Mouse (Mus musculus): ENCODE results near the gene Hhat. TPM values are rescaled to one million over a fixed set of nuclear protein-coding genes. Genes with fewer than 3 reads are reported as not detected.

Hhat gene
- polyA plus RNA-seq, 1 experiment from 2014 or later: 9.2 TPM

DNA sequence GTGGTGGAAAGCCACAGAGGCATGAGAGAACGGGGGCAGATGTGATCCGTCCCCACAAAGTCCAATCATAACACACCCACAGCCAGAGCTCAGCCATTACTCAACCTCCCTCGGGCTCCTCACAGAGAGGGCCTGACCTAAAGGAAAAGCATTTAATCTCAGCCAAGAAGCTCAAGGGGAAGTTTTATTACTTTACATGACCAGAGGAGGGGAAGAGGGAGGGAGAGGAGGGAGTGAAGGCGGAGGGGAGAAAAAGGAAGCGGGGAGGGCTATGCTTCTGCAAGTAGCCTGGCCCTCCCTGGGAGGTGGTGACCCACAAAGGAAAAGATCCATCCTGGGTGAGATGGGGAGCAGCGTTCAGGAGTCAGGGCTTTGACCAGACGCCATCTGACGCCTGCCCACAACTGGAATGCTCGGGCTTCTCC is 35.0 kb downstream of the Hhat start:
- DNase-seq (ENCODE audit: low spot score) (no peak), ATAC-seq (ENCODE audit: insufficient read depth, low FRiP score, low TSS enrichment) (no peak)
- H3K4me3 ChIP-seq (ENCODE audit: low read depth, low read length): no peak overlapping the region
- H3K4me2 ChIP-seq (ENCODE audit: low read depth): no peak overlapping the region
- 48% methylated on average over 9 of the region's 9 CpGs for WGBS
- no peaks in the 10 kb centered on the region for H3K27me3 ChIP-seq (ENCODE audit: control insufficient read depth, insufficient read depth, low read length)
- H3K4me1 ChIP-seq (ENCODE audit: control insufficient read depth, insufficient read depth, low read length): 0 out of 2 replicates have a peak, but pooled peaks cover 7% of the 10 kb centered on the region
- H3K9me3 ChIP-seq (ENCODE audit: control insufficient read depth, low read length): no peaks in the 10 kb centered on the region
- H3K36me3 ChIP-seq (ENCODE audit: control insufficient read depth, insufficient read depth, low read length): no peaks in the 10 kb centered on the region
- 0 out of 2 replicates have a peak overlapping the region, but pooled peaks have one; percentile 39 for H3K27ac ChIP-seq (ENCODE audit: low read depth, low read length)
- H3K9ac ChIP-seq (ENCODE audit: low read length): no peak overlapping the region

DNA sequence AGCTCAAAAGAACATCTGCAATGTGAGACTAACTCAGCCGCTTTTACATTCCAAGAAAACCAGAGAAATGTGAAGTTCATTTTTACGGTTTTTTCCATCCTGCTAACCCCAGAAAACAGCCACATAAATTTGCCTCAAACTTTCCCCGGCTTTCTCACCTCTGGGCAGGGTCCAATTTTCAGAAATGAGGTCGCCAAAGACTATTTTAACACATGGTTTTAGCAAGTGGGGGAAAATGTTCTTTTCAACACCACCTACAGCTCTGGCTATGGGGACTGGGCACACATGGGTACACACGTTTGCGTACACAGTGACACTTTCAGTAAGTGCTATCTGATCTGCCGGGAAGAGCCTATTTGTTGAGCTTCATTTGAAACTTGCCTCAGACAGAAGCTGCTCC is 40.5 kb downstream of the Hhat start:
- 83% methylated on average over 7 of the region's 7 CpGs for WGBS
- DNase-seq (ENCODE audit: low spot score): no peak
- no peak overlapping the region for H3K4me3 ChIP-seq (ENCODE audit: low read depth, low read length)

GRCm38 (mm10) chr1:192726996-192727624 is 43.9 kb downstream of the Hhat start:
- H3K4me3 ChIP-seq (ENCODE audit: low read depth, low read length): no peak overlapping the region
- no peaks in the 10 kb centered on the region for H3K9me3 ChIP-seq (ENCODE audit: control insufficient read depth, low read length)
- no peak overlapping the region for H3K9ac ChIP-seq (ENCODE audit: low read length)
- H3K4me2 ChIP-seq (ENCODE audit: low read depth): no peak overlapping the region
- WGBS: 55% methylated on average over 11 of the region's 11 CpGs
- ATAC-seq (ENCODE audit: insufficient read depth, low FRiP score, low TSS enrichment) (peak; percentile 79), DNase-seq (ENCODE audit: low spot score) (peak; percentile 73)
- H3K4me1 ChIP-seq (ENCODE audit: control insufficient read depth, insufficient read depth, low read length): no peaks in the 10 kb centered on the region
- no peaks in the 10 kb centered on the region for H3K36me3 ChIP-seq (ENCODE audit: control insufficient read depth, insufficient read depth, low read length)
- no peak overlapping the region for H3K27ac ChIP-seq (ENCODE audit: low read depth, low read length)
- H3K27me3 ChIP-seq (ENCODE audit: control insufficient read depth, insufficient read depth, low read length): no peaks in the 10 kb centered on the region

More for the DNA sequence above, 40.5 kb downstream of the Hhat start:
- ATAC-seq (ENCODE audit: insufficient read depth, low FRiP score, low TSS enrichment): no peak
- Histone ChIP-seq H3K27ac (ENCODE audit: low read depth, low read length) (no peak overlapping the region), H3K4me1 (ENCODE audit: control insufficient read depth, insufficient read depth, low read length) (no peaks in the 10 kb centered on the region), H3K9me3 (ENCODE audit: control insufficient read depth, low read length) (no peaks in the 10 kb centered on the region), H3K9ac (ENCODE audit: low read length) (no peak overlapping the region), H3K27me3 (ENCODE audit: control insufficient read depth, insufficient read depth, low read length) (no peaks in the 10 kb centered on the region), H3K36me3 (ENCODE audit: control insufficient read depth, insufficient read depth, low read length) (no peaks in the 10 kb centered on the region), H3K4me2 (ENCODE audit: low read depth) (no peak overlapping the region)

- Histone ChIP-seq H3K9me3 (ENCODE audit: control insufficient read depth, low read length) (no peaks in the 10 kb centered on the region), H3K4me1 (ENCODE audit: control insufficient read depth, insufficient read depth, low read length) (no peaks in the 10 kb centered on the region), H3K36me3 (ENCODE audit: control insufficient read depth, insufficient read depth, low read length) (no peaks in the 10 kb centered on the region), H3K27me3 (ENCODE audit: control insufficient read depth, insufficient read depth, low read length) (no peaks in the 10 kb centered on the region), H3K4me3 (ENCODE audit: low read depth, low read length) (no peak overlapping the region), H3K4me2 (ENCODE audit: low read depth) (no peak overlapping the region), H3K27ac (ENCODE audit: low read depth, low read length) (no peak overlapping the region), H3K9ac (ENCODE audit: low read length) (no peak overlapping the region)
- WGBS: 33% methylated on average over 5 of the region's 5 CpGs
- DNase-seq (ENCODE audit: low spot score) (peak; percentile 65), ATAC-seq (ENCODE audit: insufficient read depth, low FRiP score, low TSS enrichment) (peak; percentile 65; the same call in 1 of the 2 replicates)
These were observed 48.9 kb downstream of the Hhat start for GRCm38 (mm10) chr1:192722147-192722546.

DNA sequence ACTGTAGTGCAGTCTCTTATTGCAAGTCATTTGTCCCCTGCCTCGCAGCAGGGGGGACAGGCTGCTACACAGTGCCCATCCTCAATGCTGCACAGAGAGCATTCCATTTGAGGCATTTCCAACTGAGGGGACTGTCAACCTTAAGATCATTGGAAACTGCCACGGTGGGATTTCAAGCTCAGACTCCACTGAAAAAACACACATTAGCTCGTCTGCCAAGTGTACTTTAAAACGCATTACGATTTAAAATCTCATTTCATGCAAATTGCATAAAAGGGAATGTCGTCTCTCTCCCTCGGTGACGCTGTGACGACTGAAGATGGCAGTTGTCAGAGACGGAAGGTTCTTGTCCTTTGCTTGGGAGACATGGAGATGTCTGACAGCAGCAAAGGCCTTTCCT is 50.9 kb downstream of the Hhat start:
- no peak overlapping the region for H3K9ac ChIP-seq (ENCODE audit: low read length)
- DNase-seq (ENCODE audit: low spot score) (no peak), ATAC-seq (ENCODE audit: insufficient read depth, low FRiP score, low TSS enrichment) (no peak)
- no peak overlapping the region for H3K27ac ChIP-seq (ENCODE audit: low read depth, low read length)
- H3K4me3 ChIP-seq (ENCODE audit: low read depth, low read length): no peak overlapping the region
- H3K9me3 ChIP-seq (ENCODE audit: control insufficient read depth, low read length): no peaks in the 10 kb centered on the region
- H3K36me3 ChIP-seq (ENCODE audit: control insufficient read depth, insufficient read depth, low read length): no peaks in the 10 kb centered on the region
- WGBS: 78% methylated on average over 10 of the region's 10 CpGs
- no peaks in the 10 kb centered on the region for H3K27me3 ChIP-seq (ENCODE audit: control insufficient read depth, insufficient read depth, low read length)
- no peak overlapping the region for H3K4me2 ChIP-seq (ENCODE audit: low read depth)
- no peaks in the 10 kb centered on the region for H3K4me1 ChIP-seq (ENCODE audit: control insufficient read depth, insufficient read depth, low read length)

DNA sequence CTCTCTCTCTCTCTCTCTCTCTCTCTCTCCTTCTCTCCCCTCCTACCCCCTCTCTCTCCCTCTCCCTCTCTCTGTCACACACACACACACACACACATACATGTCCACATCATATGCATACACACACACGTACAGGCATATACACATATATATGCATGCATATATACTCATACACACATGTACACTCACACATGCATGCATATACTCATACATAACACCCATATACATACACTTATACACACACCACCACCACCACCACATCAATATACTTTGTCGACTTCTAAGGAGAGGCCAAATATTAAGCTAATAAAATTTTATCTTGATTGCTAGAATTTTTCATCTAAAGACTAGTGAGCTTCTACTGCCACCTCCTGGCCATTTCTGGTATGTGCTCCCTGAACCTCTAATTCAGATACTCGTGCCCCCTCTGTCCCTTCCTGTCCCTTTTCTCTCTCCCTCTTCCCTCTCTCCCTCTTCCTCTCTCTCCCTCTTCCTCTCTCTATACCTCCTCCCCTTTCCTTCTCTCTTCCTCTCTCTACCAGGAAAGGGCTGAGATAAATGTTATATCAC is 59.2 kb downstream of the Hhat start:
- 33% methylated on average over 3 of the region's 3 CpGs for WGBS
- Histone ChIP-seq H3K9me3 (ENCODE audit: control insufficient read depth, low read length) (no peaks in the 10 kb centered on the region), H3K27ac (ENCODE audit: low read depth, low read length) (no peak overlapping the region), H3K4me2 (ENCODE audit: low read depth) (no peak overlapping the region), H3K4me1 (ENCODE audit: control insufficient read depth, insufficient read depth, low read length) (no peaks in the 10 kb centered on the region), H3K4me3 (ENCODE audit: low read depth, low read length) (no peak overlapping the region), H3K36me3 (ENCODE audit: control insufficient read depth, insufficient read depth, low read length) (no peaks in the 10 kb centered on the region), H3K27me3 (ENCODE audit: control insufficient read depth, insufficient read depth, low read length) (no peaks in the 10 kb centered on the region), H3K9ac (ENCODE audit: low read length) (no peak overlapping the region)
- ATAC-seq (ENCODE audit: insufficient read depth, low FRiP score, low TSS enrichment) (no peak), DNase-seq (ENCODE audit: low spot score) (peak; percentile 47)

DNA sequence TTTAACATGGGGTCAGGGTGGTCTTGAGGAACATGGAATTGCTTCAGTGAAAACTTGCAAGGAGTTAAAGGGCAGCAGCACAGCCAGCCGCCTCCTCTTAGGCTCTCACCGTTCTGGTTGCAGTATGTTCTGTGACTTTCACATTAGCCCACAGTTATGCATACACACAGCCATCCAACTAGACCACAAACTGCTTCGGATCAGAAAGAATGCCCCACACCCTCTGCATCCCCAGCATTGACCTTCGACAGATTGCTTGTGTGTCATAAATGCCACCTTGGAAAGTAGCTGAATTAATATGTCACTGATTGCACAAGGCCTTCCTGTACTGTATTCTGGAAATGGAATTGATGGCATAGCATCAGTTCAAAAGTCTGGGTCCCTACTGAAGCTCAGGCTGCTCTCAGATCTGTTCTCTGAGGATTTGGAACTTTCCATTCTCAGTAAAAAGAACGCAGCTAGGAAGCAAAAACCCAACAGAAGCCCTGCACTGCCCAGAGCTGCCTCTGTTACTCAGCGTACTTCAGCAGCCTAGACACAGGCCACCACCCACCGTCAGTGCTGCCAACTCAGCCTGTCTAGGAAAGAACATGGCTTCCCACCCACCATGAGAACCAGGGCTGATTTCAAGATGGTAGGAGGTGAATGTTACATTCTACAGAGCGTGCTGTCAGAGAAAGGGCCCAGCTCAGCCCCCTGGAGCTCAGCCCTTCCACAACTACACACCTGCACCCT is 70.5 kb downstream of the Hhat start:
- H3K9me3 ChIP-seq (ENCODE audit: control insufficient read depth, low read length): no peaks in the 10 kb centered on the region
- no peak overlapping the region for H3K27ac ChIP-seq (ENCODE audit: low read depth, low read length)
- DNase-seq (ENCODE audit: low spot score) (no peak), ATAC-seq (ENCODE audit: insufficient read depth, low FRiP score, low TSS enrichment) (no peak)
- 88% methylated on average over 8 of the region's 8 CpGs for WGBS
- no peaks in the 10 kb centered on the region for H3K36me3 ChIP-seq (ENCODE audit: control insufficient read depth, insufficient read depth, low read length)
- no peak overlapping the region for H3K4me2 ChIP-seq (ENCODE audit: low read depth)
- no peaks in the 10 kb centered on the region for H3K27me3 ChIP-seq (ENCODE audit: control insufficient read depth, insufficient read depth, low read length)
- H3K9ac ChIP-seq (ENCODE audit: low read length): no peak overlapping the region
- no peaks in the 10 kb centered on the region for H3K4me1 ChIP-seq (ENCODE audit: control insufficient read depth, insufficient read depth, low read length)
- H3K4me3 ChIP-seq (ENCODE audit: low read depth, low read length): no peak overlapping the region

GRCm38 (mm10) chr1:192699101-192699500 is 71.9 kb downstream of the Hhat start:
- DNase-seq (ENCODE audit: low spot score): no peak
- no peaks in the 10 kb centered on the region for H3K36me3 ChIP-seq (ENCODE audit: control insufficient read depth, insufficient read depth, low read length)

More at GRCm38 (mm10) chr1:192699101-192699500, 71.9 kb downstream of the Hhat start:
- no peaks in the 10 kb centered on the region for H3K4me1 ChIP-seq (ENCODE audit: control insufficient read depth, insufficient read depth, low read length)
- H3K27ac ChIP-seq (ENCODE audit: low read depth, low read length): no peak overlapping the region
- H3K4me3 ChIP-seq (ENCODE audit: low read depth, low read length): no peak overlapping the region
- H3K27me3 ChIP-seq (ENCODE audit: control insufficient read depth, insufficient read depth, low read length): no peaks in the 10 kb centered on the region
- ATAC-seq (ENCODE audit: insufficient read depth, low FRiP score, low TSS enrichment): no peak
- H3K4me2 ChIP-seq (ENCODE audit: low read depth): no peak overlapping the region
- no peaks in the 10 kb centered on the region for H3K9me3 ChIP-seq (ENCODE audit: control insufficient read depth, low read length)
- no peak overlapping the region for H3K9ac ChIP-seq (ENCODE audit: low read length)

Data from neural tube, embryonic 11.5 days (tissue).